Mouse (Mus musculus): ENCODE data around the gene Lum.

GRCm38 (mm10) chr10:97601744-97602143 lies 36.8 kb downstream of the Lum start:
- no peak for TF ChIP-seq POLR2A (IDR thresholded peaks at IDR 0.05; ENCODE audit: control insufficient read depth, low read depth, low read length)
- no peak for TF ChIP-seq CTCF (IDR thresholded peaks at IDR 0.05; ENCODE audit: control insufficient read depth, insufficient read depth, insufficient replicate concordance, low read depth, low read length)
